Mouse (Mus musculus) megakaryocyte, embryonic 14.5 days (primary cell): ENCODE data around the gene Csmd2. TPM values are rescaled to one million over a fixed set of nuclear protein-coding genes. Genes with fewer than 3 reads are reported as not detected.

Source experiments
- H3K27me3 ChIP-seq: replicated peaks from 2 replicates; pipeline ENCODE3; 2012; ENCODE audit warnings: inconsistent platforms
- H3K36me3 ChIP-seq: replicated peaks from 2 replicates; pipeline ENCODE3; 2012; ENCODE audit warnings: low read length, inconsistent platforms, mixed read lengths
- H3K4me1 ChIP-seq: 2 replicates; pipeline ENCODE4 v1.6.1; 2012; ENCODE audit warnings: inconsistent platforms
- H3K4me3 ChIP-seq: replicated peaks from 2 replicates; pipeline ENCODE3; 2012; ENCODE audit warnings: moderate library complexity, mild to moderate bottlenecking, inconsistent platforms
- H3K9me3 ChIP-seq: 2 replicates; pipeline ENCODE4 v1.6.1; 2012; ENCODE audit warnings: inconsistent platforms
- FLI1 ChIP-seq: IDR thresholded peaks from 2 replicates; pipeline ENCODE4 v1.6.1; 2012; ENCODE audit warnings: low read length, inconsistent platforms, mixed read lengths
- GATA1 ChIP-seq: IDR thresholded peaks from 3 replicates; pipeline ENCODE4 v1.6.1; 2012; ENCODE audit warnings: mixed read lengths, low read length, inconsistent platforms, borderline replicate concordance
- polyA plus RNA-seq: library from polyadenylated mRNA; stranded (reverse); fragments of >175 nt; gene quantifications from 2 replicates; pipeline ENCODE4 v1.2.3, GENCODE M21; 2012; ENCODE audit warnings: low replicate concordance; ENCODE audit not compliant: insufficient read depth

Csmd2 gene
- polyA plus RNA-seq, 1 experiment: not detected

GRCm38 (mm10) chr4:128393864-128394263 is 406.2 kb downstream of the Csmd2 start:
- no peaks in the 10 kb centered on the region for H3K27me3 ChIP-seq
- H3K9me3 ChIP-seq: no peaks in the 10 kb centered on the region
- no peak for TF ChIP-seq FLI1
- TF ChIP-seq GATA1: no peak
- H3K4me1 ChIP-seq: no peaks in the 10 kb centered on the region
- no peak overlapping the region for H3K4me3 ChIP-seq
- H3K36me3 ChIP-seq: no peaks in the 10 kb centered on the region

GRCm38 (mm10) chr4:128396616-128397015 is 409.0 kb downstream of the Csmd2 start:
- TF ChIP-seq GATA1: no peak
- TF ChIP-seq FLI1: no peak
- H3K27me3 ChIP-seq: no peaks in the 10 kb centered on the region
- no peaks in the 10 kb centered on the region for H3K36me3 ChIP-seq
- no peaks in the 10 kb centered on the region for H3K4me1 ChIP-seq
- no peaks in the 10 kb centered on the region for H3K9me3 ChIP-seq
- no peak overlapping the region for H3K4me3 ChIP-seq

GRCm38 (mm10) chr4:128397804-128398203 is 410.1 kb downstream of the Csmd2 start:
- H3K4me1 ChIP-seq: no peaks in the 10 kb centered on the region
- H3K4me3 ChIP-seq: no peak overlapping the region
- H3K27me3 ChIP-seq: no peaks in the 10 kb centered on the region
- H3K36me3 ChIP-seq: no peaks in the 10 kb centered on the region
- no peaks in the 10 kb centered on the region for H3K9me3 ChIP-seq
- TF ChIP-seq FLI1 (no peak), GATA1 (no peak)

- Histone ChIP-seq H3K27me3 (no peaks in the 10 kb centered on the region), H3K9me3 (no peaks in the 10 kb centered on the region), H3K4me3 (no peak overlapping the region), H3K36me3 (no peaks in the 10 kb centered on the region), H3K4me1 (no peaks in the 10 kb centered on the region)
- no peak for TF ChIP-seq FLI1
- no peak for TF ChIP-seq GATA1
Observed at GRCm38 (mm10) chr4:128398948-128399347, 411.3 kb downstream of the Csmd2 start.

GRCm38 (mm10) chr4:128400016-128400415 is 412.4 kb downstream of the Csmd2 start:
- no peaks in the 10 kb centered on the region for H3K36me3 ChIP-seq
- H3K27me3 ChIP-seq: no peaks in the 10 kb centered on the region
- H3K4me3 ChIP-seq: no peak overlapping the region
- no peaks in the 10 kb centered on the region for H3K4me1 ChIP-seq
- H3K9me3 ChIP-seq: no peaks in the 10 kb centered on the region
- TF ChIP-seq FLI1 (no peak), GATA1 (no peak)

GRCm38 (mm10) chr4:128401591-128401990 is 413.9 kb downstream of the Csmd2 start:
- H3K9me3 ChIP-seq: no peaks in the 10 kb centered on the region
- H3K36me3 ChIP-seq: no peaks in the 10 kb centered on the region
- H3K4me3 ChIP-seq: no peak overlapping the region
- TF ChIP-seq GATA1 (no peak), FLI1 (no peak)
- H3K4me1 ChIP-seq: no peaks in the 10 kb centered on the region
- no peaks in the 10 kb centered on the region for H3K27me3 ChIP-seq

GRCm38 (mm10) chr4:128402706-128403105 is 415.0 kb downstream of the Csmd2 start:
- H3K9me3 ChIP-seq: no peaks in the 10 kb centered on the region
- H3K27me3 ChIP-seq: no peaks in the 10 kb centered on the region
- no peaks in the 10 kb centered on the region for H3K36me3 ChIP-seq
- H3K4me1 ChIP-seq: no peaks in the 10 kb centered on the region
- TF ChIP-seq FLI1 (no peak), GATA1 (no peak)
- H3K4me3 ChIP-seq: no peak overlapping the region

GRCm38 (mm10) chr4:128405576-128405975 is 417.9 kb downstream of the Csmd2 start:
- H3K36me3 ChIP-seq: no peaks in the 10 kb centered on the region
- no peak for TF ChIP-seq GATA1
- no peak for TF ChIP-seq FLI1
- H3K27me3 ChIP-seq: no peaks in the 10 kb centered on the region
- no peaks in the 10 kb centered on the region for H3K4me1 ChIP-seq
- H3K9me3 ChIP-seq: no peaks in the 10 kb centered on the region
- no peak overlapping the region for H3K4me3 ChIP-seq

- 0 out of 2 replicates have a peak, but pooled peaks cover under 1% of the 10 kb centered on the region for H3K9me3 ChIP-seq
- no peak for TF ChIP-seq FLI1
- TF ChIP-seq GATA1: no peak
- H3K4me1 ChIP-seq: no peaks in the 10 kb centered on the region
- no peaks in the 10 kb centered on the region for H3K27me3 ChIP-seq
- no peak overlapping the region for H3K4me3 ChIP-seq
- H3K36me3 ChIP-seq: no peaks in the 10 kb centered on the region
Observed at GRCm38 (mm10) chr4:128407084-128407845, 419.6 kb downstream of the Csmd2 start.

- Histone ChIP-seq H3K36me3 (no peaks in the 10 kb centered on the region), H3K4me1 (no peaks in the 10 kb centered on the region), H3K4me3 (no peak overlapping the region), H3K27me3 (no peaks in the 10 kb centered on the region), H3K9me3 (0 out of 2 replicates have a peak, but pooled peaks cover 7% of the 10 kb centered on the region)
- TF ChIP-seq GATA1: no peak
- TF ChIP-seq FLI1: no peak
Observed at GRCm38 (mm10) chr4:128411941-128412630, 424.4 kb downstream of the Csmd2 start.
